Mouse (Mus musculus) T-helper 2 cell (primary cell): ENCODE results near the gene Olfr11.

Source experiments
- in situ Hi-C: fragments of 300-600 bp; cut with MboI, MseI; formaldehyde crosslinking; loops from one replicate; pipeline ENCODE4 v1.15.1; 2025; ENCODE audit warnings: high pct_unique_total_duplicates

Gene Olfr11

GRCm38 (mm10) chr13:21642418-21642817 lies at the start of gene Olfr11:
Gene Olfr11, minus strand, starts transcription at chr13:21642518.
- in situ Hi-C loops, result no loop called here

- in situ Hi-C loops, result no loop called here
Measured at GRCm38 (mm10) chr13:21677305-21677704, 35.0 kb upstream of the Olfr11 start, which contains the start of gene Olfr1360. Gene Olfr1360, minus strand, starts transcription at chr13:21677405.

- in situ Hi-C loops, result loop anchor here (10.0 kb wide), 1 partner anchor 612 kb away; the partner anchor contains the start of gene Vmn1r195
Measured at GRCm38 (mm10) chr13:21663286-21663685, 21.0 kb upstream of the Olfr11 start, which contains the start of gene Olfr1361. Gene Olfr1361, minus strand, starts transcription at chr13:21663386.

GRCm38 (mm10) chr13:21613922-21614321 lies 28.4 kb downstream of the Olfr11 start, which contains the start of gene Olfr1362:
Gene Olfr1362, minus strand, starts transcription at chr13:21614022.
- in situ Hi-C loops, result no loop called here

GRCm38 (mm10) chr13:21591618-21592017 lies 50.7 kb downstream of the Olfr11 start:
- in situ Hi-C loops, result no loop called here
